Mouse (Mus musculus): ENCODE data around the gene Gcnt2. TPM values are rescaled to one million over a fixed set of nuclear protein-coding genes. Genes with fewer than 3 reads are reported as not detected.

Gcnt2 gene
- polyA plus RNA-seq, 1 experiment from 2014 or later: 20.2 TPM

DNA sequence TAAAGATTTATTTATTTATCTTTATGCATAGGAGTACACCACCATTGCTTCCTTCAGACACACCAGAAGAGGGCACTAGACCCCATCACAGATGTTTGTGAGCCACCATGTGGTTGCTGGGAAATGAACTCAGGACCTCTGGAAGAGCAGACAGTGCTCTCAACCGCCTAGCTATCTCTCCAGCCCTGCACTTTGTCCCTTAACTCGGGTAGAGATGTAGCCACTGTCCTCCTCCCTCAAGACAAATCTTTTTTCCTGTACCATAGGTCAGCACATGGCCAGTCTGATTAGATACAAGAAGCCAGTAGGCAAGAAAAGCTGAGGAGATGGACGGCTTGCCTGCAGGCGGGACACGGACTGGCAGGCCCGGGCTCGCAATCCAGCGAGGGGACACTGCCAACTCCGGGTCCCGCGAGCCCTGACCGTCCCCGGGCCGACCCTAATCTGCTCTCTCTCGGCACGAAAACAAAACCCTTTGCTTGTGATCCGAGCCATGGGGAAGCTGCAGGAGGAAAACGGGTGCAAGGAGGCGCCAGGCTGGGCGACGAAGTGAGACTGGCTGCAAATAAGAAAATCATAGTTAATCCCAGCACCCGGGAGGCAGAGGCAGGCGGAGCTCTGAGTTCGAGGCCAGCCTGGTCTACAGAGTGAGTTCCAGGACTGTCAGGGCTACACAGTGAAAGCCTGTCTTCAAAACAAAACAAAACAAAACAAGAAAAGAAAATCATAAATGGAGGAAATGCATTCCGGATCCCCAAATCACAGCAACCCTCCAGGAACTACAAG is 140.8 kb downstream of the Gcnt2 start:
- Histone ChIP-seq H3K27ac (ENCODE audit: low read depth, low read length) (peak overlapping the region; percentile 97), H3K27me3 (replicated peaks; ENCODE audit: control insufficient read depth, insufficient read depth, low read length) (no peaks in the 10 kb centered on the region), H3K4me1 (replicated peaks; ENCODE audit: control insufficient read depth, insufficient read depth, low read length) (no peaks in the 10 kb centered on the region; the same call in 1 of the 2 replicates), H3K4me2 (replicated peaks; ENCODE audit: low read depth) (peak overlapping the region; percentile 85), H3K9me3 (ENCODE audit: control insufficient read depth) (no peaks in the 10 kb centered on the region), H3K4me3 (ENCODE audit: low read depth, low read length) (peak overlapping the region; percentile 83), H3K36me3 (ENCODE audit: control insufficient read depth, insufficient read depth) (peaks cover 8% of the 10 kb centered on the region; the same call in 1 of the 2 replicates), H3K9ac (ENCODE audit: low read depth, low read length) (peak overlapping the region; percentile 69)
- under 1% methylated on average over 25 of the region's 25 CpGs for WGBS
- ATAC-seq: peak; percentile 62
- TF ChIP-seq CTCF (IDR thresholded peaks at IDR 0.05; ENCODE audit: low read depth): peak; percentile 70

DNA sequence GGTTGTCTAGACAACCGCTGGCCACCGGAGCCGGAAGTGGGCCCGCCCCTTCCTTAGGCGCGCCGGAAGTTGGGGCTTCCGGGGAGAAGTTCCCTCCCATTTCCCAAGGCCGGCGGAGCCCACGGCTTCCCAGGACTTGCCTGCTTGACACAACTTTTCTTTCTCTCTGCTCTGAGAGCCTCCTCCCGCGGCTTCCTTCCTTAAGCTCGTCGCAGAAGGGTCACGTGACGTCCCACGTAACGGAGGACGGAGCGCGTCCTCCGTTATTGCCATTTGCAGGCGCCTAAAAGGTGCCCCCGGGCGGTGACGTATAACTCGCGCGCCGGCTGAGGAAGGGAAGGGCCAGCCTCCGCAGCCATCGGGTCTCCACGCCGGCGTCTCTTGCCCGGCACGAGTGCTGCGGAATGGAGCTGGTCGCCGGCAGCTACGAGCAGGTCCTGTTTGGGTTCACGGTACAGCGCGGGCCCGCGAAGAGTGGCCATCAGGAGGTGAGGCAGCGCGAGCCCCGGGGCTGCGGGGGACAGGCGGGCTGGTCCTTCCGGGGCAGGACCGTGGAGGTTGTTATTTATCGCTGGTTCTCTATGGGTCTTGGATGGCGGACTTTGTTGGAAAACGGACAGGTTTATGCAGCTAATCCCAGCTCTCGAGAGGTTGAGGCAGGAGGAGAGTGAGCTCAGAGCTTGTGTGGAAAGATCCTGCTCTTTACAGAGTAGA is 141.5 kb downstream of the Gcnt2 start, which contains the start of gene Pak1ip1:
TSS of gene Pak1ip1 (plus strand) at position 98 of the 714 bp plus-strand sequence.
- no peak for TF ChIP-seq CTCF (IDR thresholded peaks at IDR 0.05; ENCODE audit: low read depth)
- peak within 1 kb of the TSS; percentile 85 for H3K4me2 ChIP-seq (replicated peaks; ENCODE audit: low read depth)
- peak within 1 kb of the TSS; percentile 69 for H3K9ac ChIP-seq (ENCODE audit: low read depth, low read length)
- H3K4me1 ChIP-seq (replicated peaks; ENCODE audit: control insufficient read depth, insufficient read depth, low read length): no peaks in the 10 kb centered on the region; the same call in 1 of the 2 replicates
- no peaks in the 10 kb centered on the region for H3K9me3 ChIP-seq (ENCODE audit: control insufficient read depth)
- peaks cover 15% of the 10 kb centered on the region for H3K36me3 ChIP-seq (ENCODE audit: control insufficient read depth, insufficient read depth)
- H3K27ac ChIP-seq (ENCODE audit: low read depth, low read length): peak within 1 kb of the TSS; percentile 97
- ATAC-seq: peak; percentile 92
- H3K4me3 ChIP-seq (ENCODE audit: low read depth, low read length): peak within 1 kb of the TSS; percentile 83
- no peaks in the 10 kb centered on the region for H3K27me3 ChIP-seq (replicated peaks; ENCODE audit: control insufficient read depth, insufficient read depth, low read length)
- under 1% methylated on average over 58 of the region's 58 CpGs for WGBS

DNA sequence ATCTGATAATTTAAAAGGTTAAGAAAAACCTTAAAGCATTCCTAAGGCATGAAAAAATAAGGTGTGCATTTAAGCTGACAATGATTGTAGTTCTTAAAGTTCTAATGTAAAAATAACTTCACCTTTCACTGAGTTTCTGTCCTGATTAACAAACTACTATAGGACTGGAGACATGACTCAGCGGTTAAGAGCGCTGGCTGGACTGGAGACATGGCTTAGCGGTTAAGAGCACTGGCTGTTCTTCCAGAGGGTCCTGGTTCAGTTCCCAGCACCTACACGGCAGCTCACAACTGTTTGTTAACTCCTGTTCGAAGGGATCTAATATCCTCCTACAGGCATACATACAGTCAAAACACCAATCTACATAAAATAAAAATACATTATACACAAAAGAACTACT is 142.4 kb downstream of the Gcnt2 start:
- Histone ChIP-seq H3K9ac (ENCODE audit: low read depth, low read length) (no peak overlapping the region), H3K36me3 (ENCODE audit: control insufficient read depth, insufficient read depth) (peaks cover 20% of the 10 kb centered on the region), H3K4me1 (replicated peaks; ENCODE audit: control insufficient read depth, insufficient read depth, low read length) (no peaks in the 10 kb centered on the region; the same call in 1 of the 2 replicates), H3K4me3 (ENCODE audit: low read depth, low read length) (peak overlapping the region; percentile 83), H3K9me3 (ENCODE audit: control insufficient read depth) (no peaks in the 10 kb centered on the region), H3K4me2 (replicated peaks; ENCODE audit: low read depth) (peak overlapping the region; percentile 85), H3K27me3 (replicated peaks; ENCODE audit: control insufficient read depth, insufficient read depth, low read length) (no peaks in the 10 kb centered on the region), H3K27ac (ENCODE audit: low read depth, low read length) (no peak overlapping the region)
- no peak for TF ChIP-seq CTCF (IDR thresholded peaks at IDR 0.05; ENCODE audit: low read depth)
- 82% methylated on average over 5 of the region's 5 CpGs for WGBS
- ATAC-seq: no peak

DNA sequence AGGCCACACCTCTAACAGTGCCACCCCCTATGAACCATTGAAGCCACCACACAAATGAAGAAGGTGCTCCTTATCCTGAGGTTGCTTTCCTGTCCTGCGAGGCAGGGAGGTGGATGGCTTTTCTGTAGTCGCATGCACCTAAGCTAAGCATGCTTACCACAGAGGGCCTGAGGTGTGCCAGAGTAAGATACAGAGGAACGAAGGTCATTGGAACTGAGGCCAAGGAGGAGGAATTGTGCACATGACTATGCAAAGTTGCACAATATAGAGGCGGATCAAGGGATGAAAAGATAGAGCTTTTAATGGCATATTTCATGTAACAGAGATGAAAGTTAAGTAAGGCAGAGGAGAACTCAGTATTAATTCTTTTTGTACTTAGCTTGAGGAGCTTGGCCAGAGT is 146.7 kb downstream of the Gcnt2 start:
- peak; percentile 88 for ATAC-seq
- Histone ChIP-seq H3K4me3 (ENCODE audit: low read depth, low read length) (no peak overlapping the region), H3K4me2 (replicated peaks; ENCODE audit: low read depth) (no peak overlapping the region), H3K9ac (ENCODE audit: low read depth, low read length) (no peak overlapping the region), H3K36me3 (ENCODE audit: control insufficient read depth, insufficient read depth) (peaks cover 60% of the 10 kb centered on the region), H3K27ac (ENCODE audit: low read depth, low read length) (peak overlapping the region; percentile 41), H3K27me3 (replicated peaks; ENCODE audit: control insufficient read depth, insufficient read depth, low read length) (no peaks in the 10 kb centered on the region), H3K4me1 (replicated peaks; ENCODE audit: control insufficient read depth, insufficient read depth, low read length) (no peaks in the 10 kb centered on the region), H3K9me3 (ENCODE audit: control insufficient read depth) (no peaks in the 10 kb centered on the region)
- TF ChIP-seq CTCF (IDR thresholded peaks at IDR 0.05; ENCODE audit: low read depth): no peak
- 46% methylated on average over 4 of the region's 4 CpGs for WGBS

DNA sequence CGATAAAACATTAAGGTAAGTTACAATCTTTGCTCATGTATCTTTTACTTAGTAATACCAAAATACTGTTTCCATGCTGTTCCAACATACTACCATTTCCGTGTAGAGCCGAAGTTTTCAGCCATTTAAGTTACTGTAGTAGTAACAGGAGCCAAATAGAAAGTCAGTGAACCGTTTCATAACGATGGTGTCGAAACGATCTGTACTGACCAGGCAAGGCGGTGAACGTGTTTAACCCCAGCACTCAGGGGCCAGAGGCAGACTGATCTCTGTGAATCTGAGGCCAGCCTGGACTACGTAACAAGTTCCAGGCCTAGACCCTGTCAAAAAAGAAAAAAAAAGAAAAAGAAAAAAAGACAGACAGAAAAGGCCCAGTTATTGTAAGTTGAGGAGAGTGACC is 148.7 kb downstream of the Gcnt2 start:
- peaks cover 71% of the 10 kb centered on the region for H3K36me3 ChIP-seq (ENCODE audit: control insufficient read depth, insufficient read depth)
- ATAC-seq: no peak

DNA sequence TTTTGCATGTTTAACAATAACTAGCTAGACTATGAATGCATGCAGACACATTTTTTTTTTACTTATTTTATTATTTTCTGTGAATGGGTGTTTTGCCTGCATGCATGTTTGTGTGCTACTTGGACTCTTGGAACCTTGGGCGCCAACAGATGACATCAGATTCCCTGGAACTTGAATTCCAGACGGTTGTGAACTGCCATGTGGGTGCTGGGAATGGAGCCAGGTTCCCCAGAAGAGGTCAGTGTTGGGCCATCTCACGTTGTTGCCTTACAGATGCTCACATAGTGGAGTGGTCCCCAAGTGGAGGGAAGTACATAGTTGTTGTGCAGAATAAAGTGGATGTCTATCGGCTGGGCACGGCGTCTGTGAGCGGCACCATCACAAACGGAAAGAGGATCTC is 149.4 kb downstream of the Gcnt2 start:
- peaks cover 73% of the 10 kb centered on the region for H3K36me3 ChIP-seq (ENCODE audit: control insufficient read depth, insufficient read depth)
- H3K4me1 ChIP-seq (replicated peaks; ENCODE audit: control insufficient read depth, insufficient read depth, low read length): no peaks in the 10 kb centered on the region
- no peak for ATAC-seq
- H3K9ac ChIP-seq (ENCODE audit: low read depth, low read length): no peak overlapping the region
- no peak overlapping the region for H3K4me3 ChIP-seq (ENCODE audit: low read depth, low read length)
- WGBS: 79% methylated on average over 8 of the region's 8 CpGs
- no peaks in the 10 kb centered on the region for H3K27me3 ChIP-seq (replicated peaks; ENCODE audit: control insufficient read depth, insufficient read depth, low read length)
- no peak overlapping the region for H3K27ac ChIP-seq (ENCODE audit: low read depth, low read length)
- peak; percentile 34 for TF ChIP-seq CTCF (IDR thresholded peaks at IDR 0.05; ENCODE audit: low read depth)
- no peaks in the 10 kb centered on the region for H3K9me3 ChIP-seq (ENCODE audit: control insufficient read depth)
- H3K4me2 ChIP-seq (replicated peaks; ENCODE audit: low read depth): no peak overlapping the region

More for the DNA sequence above, 148.7 kb downstream of the Gcnt2 start:
- WGBS: 89% methylated on average over 10 of the region's 10 CpGs
- H3K27ac ChIP-seq (ENCODE audit: low read depth, low read length): no peak overlapping the region
- H3K9me3 ChIP-seq (ENCODE audit: control insufficient read depth): no peaks in the 10 kb centered on the region
- H3K9ac ChIP-seq (ENCODE audit: low read depth, low read length): no peak overlapping the region
- TF ChIP-seq CTCF (IDR thresholded peaks at IDR 0.05; ENCODE audit: low read depth): no peak
- H3K4me1 ChIP-seq (replicated peaks; ENCODE audit: control insufficient read depth, insufficient read depth, low read length): no peaks in the 10 kb centered on the region
- H3K4me3 ChIP-seq (ENCODE audit: low read depth, low read length): no peak overlapping the region
- H3K27me3 ChIP-seq (replicated peaks; ENCODE audit: control insufficient read depth, insufficient read depth, low read length): no peaks in the 10 kb centered on the region
- H3K4me2 ChIP-seq (replicated peaks; ENCODE audit: low read depth): no peak overlapping the region

Small RNAs within 50 kb of the gene (microRNA-seq; reads per million reads assigned to microRNA genes)
- gene Mir5124a: not detected

Other genes starting within 250 kb of the Gcnt2 start
- 0.04 and 0.07 TPM in 2 replicates for gene Tfap2a, start 121.4 kb upstream of the Gcnt2 start, polyA plus RNA-seq (2015; fragmentation: Nextera tagmentation; extraction: Ambion mirVana)
- gene Pak1ip1, start 141.3 kb downstream of the Gcnt2 start, polyA plus RNA-seq (2015; fragmentation: Nextera tagmentation; extraction: Ambion mirVana): 59.2 and 61.7 TPM in 2 replicates
- 337 and 344 TPM in 2 replicates for gene Tmem14c, start 156.5 kb downstream of the Gcnt2 start, polyA plus RNA-seq (2015; fragmentation: Nextera tagmentation; extraction: Ambion mirVana)
- gene Mak, start 220.0 kb downstream of the Gcnt2 start, polyA plus RNA-seq (2015; fragmentation: Nextera tagmentation; extraction: Ambion mirVana): 0.07 and 0.10 TPM in 2 replicates